Mouse (Mus musculus) retina, postnatal 1 day (tissue): ENCODE results near the gene Stxbp4.

Source experiments
- DNase-seq: peaks from one replicate; pipeline ENCODE4 v3.0.0-alpha.2; 2012

Stxbp4 gene

DNA sequence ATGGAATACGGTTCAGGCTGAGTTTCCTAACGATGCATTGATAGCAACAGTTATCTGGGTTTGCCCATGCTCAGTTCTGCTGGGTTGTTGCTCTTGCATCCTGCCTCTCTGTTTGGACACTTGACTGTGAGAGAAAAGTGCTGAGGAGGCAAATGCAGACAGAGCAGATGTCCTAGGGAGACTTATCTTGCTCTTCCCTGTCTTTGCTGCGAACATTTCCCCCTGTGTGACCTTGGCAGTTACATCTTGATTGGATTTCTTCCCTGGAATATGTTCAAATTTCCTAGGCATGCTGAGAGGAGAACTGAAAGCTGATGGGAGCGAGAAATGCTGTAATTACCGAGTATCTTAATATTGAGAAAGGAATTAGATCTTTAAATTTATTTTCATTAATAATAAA lies 186.4 kb downstream of the Stxbp4 start:
- DNase-seq: no peak

DNA sequence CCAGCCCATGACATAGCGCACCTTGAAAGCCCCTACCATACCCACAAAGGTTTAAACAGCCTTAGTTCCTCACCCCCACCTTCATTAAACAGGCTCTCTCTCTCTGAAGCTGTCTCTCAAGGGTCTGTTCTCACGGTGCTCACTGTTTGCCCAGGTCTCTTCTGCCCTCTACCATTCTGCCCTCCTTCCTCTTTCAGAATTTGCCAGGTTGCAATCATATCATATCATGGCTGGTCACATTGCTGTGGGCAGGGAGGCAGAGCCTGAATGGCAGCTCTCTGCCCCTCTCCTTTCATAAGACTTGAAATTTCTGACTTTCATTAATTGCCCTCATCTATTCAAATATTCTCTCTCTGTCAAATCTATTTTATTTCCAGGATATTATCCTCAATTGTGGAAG lies 195.4 kb downstream of the Stxbp4 start:
- DNase-seq: no peak

DNA sequence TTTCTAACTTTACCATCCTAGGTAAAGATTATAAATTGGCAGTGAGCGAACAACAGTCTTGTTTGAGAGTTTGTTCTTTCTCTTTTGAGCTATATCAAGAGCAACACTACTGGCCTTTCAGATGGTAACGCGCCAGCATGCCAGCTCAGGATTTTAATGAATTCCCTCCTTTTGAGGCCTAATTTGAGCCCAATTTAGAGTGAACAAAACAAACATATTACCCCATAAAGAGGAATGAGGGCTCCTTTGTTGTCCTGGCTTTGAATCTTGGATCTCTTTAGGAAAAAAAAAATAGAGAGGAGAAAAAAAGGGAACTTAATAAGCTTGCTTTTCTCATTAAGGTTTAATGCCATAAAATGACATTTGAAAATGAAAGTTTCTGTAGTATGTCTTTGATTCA lies 197.0 kb downstream of the Stxbp4 start:
- no peak for DNase-seq

GRCm38 (mm10) chr11:90438768-90439167 lies 199.1 kb downstream of the Stxbp4 start:
- no peak for DNase-seq
